Mouse (Mus musculus): ENCODE data around the gene Galntl5. TPM values are rescaled to one million over a fixed set of nuclear protein-coding genes. Genes with fewer than 3 reads are reported as not detected.

The Galntl5 gene
- polyA plus RNA-seq, 1 experiment from 2014 or later = not detected

GRCm38 (mm10) chr5:25256686-25257085 lies 75.4 kb downstream of the Galntl5 start:
- no peaks in the 10 kb centered on the region for H3K4me1 ChIP-seq (replicated peaks)
- no peak overlapping the region for H3K4me3 ChIP-seq
- no peak overlapping the region for H3K9ac ChIP-seq
- H3K36me3 ChIP-seq = peaks cover 100% of the 10 kb centered on the region
- no peak overlapping the region for H3K27ac ChIP-seq (replicated peaks)
- no peaks in the 10 kb centered on the region for H3K9me3 ChIP-seq
- WGBS = 87% methylated on average over 2 of the region's 2 CpGs
- H3K4me2 ChIP-seq = no peak overlapping the region
- no peak for ATAC-seq (ENCODE audit: low read depth)
- no peaks in the 10 kb centered on the region for H3K27me3 ChIP-seq

DNA sequence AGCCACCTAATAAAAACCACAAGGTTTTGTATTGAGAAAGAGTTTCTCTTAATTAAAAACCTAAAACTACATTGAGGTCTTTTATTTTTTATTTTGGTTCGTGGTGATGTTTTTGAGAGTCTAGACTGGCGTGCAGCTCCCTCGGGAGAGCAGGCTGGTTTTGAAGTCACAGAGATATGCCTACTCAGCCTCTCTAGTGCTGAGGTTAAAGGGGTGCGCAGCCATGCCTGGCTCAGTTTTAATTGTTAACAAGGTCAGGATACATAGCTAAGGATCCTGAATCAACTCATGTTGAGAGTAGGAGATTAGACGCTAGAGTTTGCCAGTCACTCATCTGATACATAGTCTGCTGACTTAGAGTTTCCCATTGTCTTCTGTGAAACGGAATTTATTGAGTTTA lies 80.2 kb downstream of the Galntl5 start:
- H3K27me3 ChIP-seq = no peaks in the 10 kb centered on the region
- 88% methylated on average over 6 of the region's 6 CpGs for WGBS
- no peak overlapping the region for H3K4me2 ChIP-seq
- no peaks in the 10 kb centered on the region for H3K4me1 ChIP-seq (replicated peaks)
- H3K9ac ChIP-seq = no peak overlapping the region
- H3K9me3 ChIP-seq = no peaks in the 10 kb centered on the region
- peaks cover 97% of the 10 kb centered on the region for H3K36me3 ChIP-seq
- ATAC-seq (ENCODE audit: low read depth) = no peak
- no peak overlapping the region for H3K4me3 ChIP-seq
- no peak overlapping the region for H3K27ac ChIP-seq (replicated peaks)

- no peak overlapping the region for H3K4me3 ChIP-seq
- H3K9me3 ChIP-seq = no peaks in the 10 kb centered on the region
- peaks cover 96% of the 10 kb centered on the region for H3K36me3 ChIP-seq
- ATAC-seq (ENCODE audit: low read depth) = no peak
- no peak overlapping the region for H3K9ac ChIP-seq
- no peak overlapping the region for H3K4me2 ChIP-seq
- H3K27me3 ChIP-seq = no peaks in the 10 kb centered on the region
- H3K4me1 ChIP-seq (replicated peaks) = no peaks in the 10 kb centered on the region
- no peak overlapping the region for H3K27ac ChIP-seq (replicated peaks)
- WGBS = 93% methylated on average over 7 of the region's 7 CpGs
These were observed 81.0 kb downstream of the Galntl5 start for GRCm38 (mm10) chr5:25262266-25262665.

GRCm38 (mm10) chr5:25268258-25268888 lies 87.1 kb downstream of the Galntl5 start:
- no peak overlapping the region for H3K4me3 ChIP-seq
- H3K9me3 ChIP-seq = no peaks in the 10 kb centered on the region
- H3K27ac ChIP-seq (replicated peaks) = no peak overlapping the region
- no peaks in the 10 kb centered on the region for H3K27me3 ChIP-seq
- no peak overlapping the region for H3K9ac ChIP-seq
- ATAC-seq (ENCODE audit: low read depth) = no peak
- no peak overlapping the region for H3K4me2 ChIP-seq
- H3K36me3 ChIP-seq = peaks cover 81% of the 10 kb centered on the region
- 96% methylated on average over 4 of the region's 4 CpGs for WGBS
- H3K4me1 ChIP-seq (replicated peaks) = no peaks in the 10 kb centered on the region

Small RNA genes within 50 kb of the gene (microRNA-seq; reads per million reads assigned to microRNA genes)
- gene Gm26051 = not detected

Other genes with a start within 250 kb of the Galntl5 start
- gene Prkag2, start 80.8 kb upstream of the Galntl5 start, polyA plus RNA-seq (2015; fragmentation: Nextera tagmentation; extraction: Ambion mirVana) = 76.5 and 85.1 TPM in 2 replicates
- 49.4 and 52.6 TPM in 2 replicates for gene Galnt11, start 40.4 kb downstream of the Galntl5 start, polyA plus RNA-seq (2015; fragmentation: Nextera tagmentation; extraction: Ambion mirVana)
- gene E130116L18Rik, start 41.7 kb downstream of the Galntl5 start, polyA plus RNA-seq (2015; fragmentation: Nextera tagmentation; extraction: Ambion mirVana) = not detected in 2 replicates

Measured in neural tube, embryonic 13.5 days (tissue).